Mouse (Mus musculus): Measurements from ENCODE around the gene Pxmp4. TPM values are rescaled to one million over a fixed set of nuclear protein-coding genes. Genes with fewer than 3 reads are reported as not detected.

Pxmp4 gene
- polyA plus RNA-seq, 1 experiment from 2014 or later, result 14.5 TPM

GRCm38 (mm10) chr2:154571266-154571665, 32.2 kb downstream of the Pxmp4 start:
- Histone ChIP-seq H3K27ac (ENCODE audit: low read depth, low read length) (no peak overlapping the region), H3K36me3 (ENCODE audit: control insufficient read depth, insufficient read depth, low read length) (no peaks in the 10 kb centered on the region), H3K4me1 (ENCODE audit: control insufficient read depth, insufficient read depth, low read length) (peaks cover 21% of the 10 kb centered on the region), H3K9me3 (ENCODE audit: control insufficient read depth, low read length) (no peaks in the 10 kb centered on the region), H3K4me3 (ENCODE audit: low read depth, low read length) (no peak overlapping the region), H3K4me2 (ENCODE audit: low read depth) (no peak overlapping the region), H3K27me3 (ENCODE audit: control insufficient read depth, insufficient read depth, low read length) (no peaks in the 10 kb centered on the region), H3K9ac (ENCODE audit: low read length) (no peak overlapping the region)
- DNase-seq (ENCODE audit: low spot score), result no peak
- 78% methylated on average over 4 of the region's 4 CpGs for WGBS
- ATAC-seq (ENCODE audit: insufficient read depth, low FRiP score, low TSS enrichment), result no peak

DNA sequence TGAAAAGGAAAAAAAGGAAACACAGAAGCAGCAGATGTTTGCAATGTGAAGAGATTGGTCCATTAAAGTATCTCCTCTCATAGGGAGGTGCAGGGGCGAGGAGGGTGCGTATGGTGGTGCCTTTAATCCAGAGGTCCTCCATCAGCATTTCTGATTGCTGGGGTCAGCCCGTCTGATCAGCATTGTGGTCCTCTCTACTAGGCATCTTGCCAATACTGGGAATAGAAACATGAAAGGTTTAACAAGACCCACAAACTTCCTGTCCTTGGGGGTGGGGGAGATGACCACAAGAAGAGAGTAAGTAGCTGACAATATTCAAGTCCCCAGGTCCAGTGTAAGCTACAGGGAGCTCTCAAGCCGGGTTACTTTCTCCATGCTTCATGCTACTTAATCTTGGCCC, 32.8 kb downstream of the Pxmp4 start:
- Histone ChIP-seq H3K9me3 (ENCODE audit: control insufficient read depth, low read length) (no peaks in the 10 kb centered on the region), H3K4me3 (ENCODE audit: low read depth, low read length) (no peak overlapping the region), H3K36me3 (ENCODE audit: control insufficient read depth, insufficient read depth, low read length) (no peaks in the 10 kb centered on the region), H3K27me3 (ENCODE audit: control insufficient read depth, insufficient read depth, low read length) (no peaks in the 10 kb centered on the region), H3K27ac (ENCODE audit: low read depth, low read length) (no peak overlapping the region), H3K4me1 (ENCODE audit: control insufficient read depth, insufficient read depth, low read length) (peaks cover 26% of the 10 kb centered on the region), H3K9ac (ENCODE audit: low read length) (no peak overlapping the region), H3K4me2 (ENCODE audit: low read depth) (no peak overlapping the region)
- ATAC-seq (ENCODE audit: insufficient read depth, low FRiP score, low TSS enrichment), result no peak
- DNase-seq (ENCODE audit: low spot score), result no peak
- WGBS, result 63% methylated on average over 4 of the region's 4 CpGs

GRCm38 (mm10) chr2:154569836-154570286, 33.6 kb downstream of the Pxmp4 start, which contains the start of gene E2f1:
Gene E2f1 (minus strand): TSS chr2:154569892.
- under 1% methylated on average over 30 of the region's 44 CpGs for WGBS
- no peaks in the 10 kb centered on the region for H3K27me3 ChIP-seq (ENCODE audit: control insufficient read depth, insufficient read depth, low read length)
- H3K27ac ChIP-seq (ENCODE audit: low read depth, low read length), result peak within 1 kb of the TSS; percentile 85
- no peaks in the 10 kb centered on the region for H3K9me3 ChIP-seq (ENCODE audit: control insufficient read depth, low read length)
- peak within 1 kb of the TSS; percentile 88 for H3K9ac ChIP-seq (ENCODE audit: low read length)
- peak within 1 kb of the TSS; percentile 88 for H3K4me3 ChIP-seq (ENCODE audit: low read depth, low read length)
- ATAC-seq (ENCODE audit: insufficient read depth, low FRiP score, low TSS enrichment) (peak; percentile 96), DNase-seq (ENCODE audit: low spot score) (peak; percentile 98)
- peaks cover 27% of the 10 kb centered on the region for H3K4me1 ChIP-seq (ENCODE audit: control insufficient read depth, insufficient read depth, low read length)
- peak within 1 kb of the TSS; percentile 76 for H3K4me2 ChIP-seq (ENCODE audit: low read depth)
- H3K36me3 ChIP-seq (ENCODE audit: control insufficient read depth, insufficient read depth, low read length), result no peaks in the 10 kb centered on the region

GRCm38 (mm10) chr2:154569071-154569748, 34.3 kb downstream of the Pxmp4 start:
- ATAC-seq (ENCODE audit: insufficient read depth, low FRiP score, low TSS enrichment) (peak; percentile 60), DNase-seq (ENCODE audit: low spot score) (peak; percentile 71)
- Histone ChIP-seq H3K9ac (ENCODE audit: low read length) (peak overlapping the region; percentile 88), H3K36me3 (ENCODE audit: control insufficient read depth, insufficient read depth, low read length) (no peaks in the 10 kb centered on the region), H3K4me2 (ENCODE audit: low read depth) (peak overlapping the region; percentile 76), H3K9me3 (ENCODE audit: control insufficient read depth, low read length) (no peaks in the 10 kb centered on the region), H3K27ac (ENCODE audit: low read depth, low read length) (peak overlapping the region; percentile 85), H3K4me3 (ENCODE audit: low read depth, low read length) (peak overlapping the region; percentile 88), H3K4me1 (ENCODE audit: control insufficient read depth, insufficient read depth, low read length) (peaks cover 27% of the 10 kb centered on the region), H3K27me3 (ENCODE audit: control insufficient read depth, insufficient read depth, low read length) (no peaks in the 10 kb centered on the region)
- WGBS, result 0% methylated on average over 38 of the region's 70 CpGs

DNA sequence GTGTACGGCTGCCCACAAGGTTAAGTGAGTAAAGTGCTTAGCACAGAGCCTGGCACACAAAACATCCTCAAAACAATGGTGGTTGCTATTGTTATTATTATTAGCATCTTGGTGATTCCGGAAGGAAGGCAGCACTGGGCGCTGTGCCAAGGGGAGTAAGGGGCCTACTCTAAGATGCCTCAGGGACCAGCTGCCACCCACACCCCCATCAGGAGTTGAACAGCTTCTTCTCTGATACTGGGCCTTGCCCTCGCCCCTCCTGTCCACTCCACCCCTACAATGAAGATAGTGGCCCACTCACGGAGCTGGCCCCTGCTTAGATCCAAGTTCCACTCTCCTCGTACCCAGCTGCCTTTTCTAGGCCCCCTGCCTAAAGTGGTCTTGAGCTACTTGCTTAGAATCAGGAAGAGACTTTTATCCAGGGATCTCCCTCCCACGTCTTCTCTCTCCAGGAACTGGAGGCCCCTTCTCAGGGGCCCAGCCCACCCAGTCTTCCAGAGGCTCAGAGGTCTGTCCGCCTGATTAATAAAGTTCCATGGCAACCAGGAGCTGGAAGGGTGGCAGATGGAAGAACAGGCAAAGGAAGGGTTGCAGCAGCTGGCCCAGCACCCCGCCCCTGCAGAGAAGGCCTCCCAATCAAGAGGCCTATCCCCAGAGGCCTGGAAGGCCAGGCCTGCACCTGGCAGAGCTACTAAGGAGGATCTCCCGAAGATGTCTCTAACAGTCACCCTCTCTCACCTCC, 35.0 kb downstream of the Pxmp4 start:
- Histone ChIP-seq H3K9ac (ENCODE audit: low read length) (peak overlapping the region; percentile 88), H3K36me3 (ENCODE audit: control insufficient read depth, insufficient read depth, low read length) (0 out of 2 replicates have a peak, but pooled peaks cover 2% of the 10 kb centered on the region), H3K4me3 (ENCODE audit: low read depth, low read length) (peak overlapping the region; percentile 88), H3K27me3 (ENCODE audit: control insufficient read depth, insufficient read depth, low read length) (no peaks in the 10 kb centered on the region), H3K9me3 (ENCODE audit: control insufficient read depth, low read length) (no peaks in the 10 kb centered on the region), H3K4me1 (ENCODE audit: control insufficient read depth, insufficient read depth, low read length) (peaks cover 27% of the 10 kb centered on the region), H3K27ac (ENCODE audit: low read depth, low read length) (peak overlapping the region; percentile 85), H3K4me2 (ENCODE audit: low read depth) (peak overlapping the region; percentile 76)
- WGBS, result 11% methylated on average over 10 of the region's 10 CpGs
- ATAC-seq (ENCODE audit: insufficient read depth, low FRiP score, low TSS enrichment), result peak; percentile 23
- DNase-seq (ENCODE audit: low spot score), result peak; percentile 62

GRCm38 (mm10) chr2:154567766-154568165, 35.7 kb downstream of the Pxmp4 start:
- no peak for DNase-seq (ENCODE audit: low spot score)
- Histone ChIP-seq H3K9ac (ENCODE audit: low read length) (no peak overlapping the region), H3K36me3 (ENCODE audit: control insufficient read depth, insufficient read depth, low read length) (peaks cover 7% of the 10 kb centered on the region)

GRCm38 (mm10) chr2:154566641-154567040, 36.9 kb downstream of the Pxmp4 start:
- Histone ChIP-seq H3K4me3 (ENCODE audit: low read depth, low read length) (no peak overlapping the region), H3K9me3 (ENCODE audit: control insufficient read depth, low read length) (no peaks in the 10 kb centered on the region), H3K9ac (ENCODE audit: low read length) (peak overlapping the region; percentile 5; the same call in 1 of the 2 replicates), H3K27me3 (ENCODE audit: control insufficient read depth, insufficient read depth, low read length) (no peaks in the 10 kb centered on the region), H3K4me2 (ENCODE audit: low read depth) (peak overlapping the region; percentile 76; the same call in 1 of the 2 replicates), H3K27ac (ENCODE audit: low read depth, low read length) (0 out of 2 replicates have a peak overlapping the region, but pooled peaks have one; percentile 5), H3K4me1 (ENCODE audit: control insufficient read depth, insufficient read depth, low read length) (peaks cover 27% of the 10 kb centered on the region), H3K36me3 (ENCODE audit: control insufficient read depth, insufficient read depth, low read length) (peaks cover 9% of the 10 kb centered on the region)
- ATAC-seq (ENCODE audit: insufficient read depth, low FRiP score, low TSS enrichment), result no peak
- no peak for DNase-seq (ENCODE audit: low spot score)
- WGBS, result 51% methylated on average over 8 of the region's 8 CpGs

More at GRCm38 (mm10) chr2:154567766-154568165, 35.7 kb downstream of the Pxmp4 start:
- Histone ChIP-seq H3K27ac (ENCODE audit: low read depth, low read length) (peak overlapping the region; percentile 45; the same call in 1 of the 2 replicates), H3K4me1 (ENCODE audit: control insufficient read depth, insufficient read depth, low read length) (peaks cover 27% of the 10 kb centered on the region), H3K4me3 (ENCODE audit: low read depth, low read length) (peak overlapping the region; percentile 88), H3K9me3 (ENCODE audit: control insufficient read depth, low read length) (no peaks in the 10 kb centered on the region), H3K4me2 (ENCODE audit: low read depth) (peak overlapping the region; percentile 76), H3K27me3 (ENCODE audit: control insufficient read depth, insufficient read depth, low read length) (no peaks in the 10 kb centered on the region)
- 78% methylated on average over 2 of the region's 2 CpGs for WGBS
- no peak for ATAC-seq (ENCODE audit: insufficient read depth, low FRiP score, low TSS enrichment)

- Histone ChIP-seq H3K27ac (ENCODE audit: low read depth, low read length) (no peak overlapping the region), H3K4me2 (ENCODE audit: low read depth) (no peak overlapping the region), H3K27me3 (ENCODE audit: control insufficient read depth, insufficient read depth, low read length) (no peaks in the 10 kb centered on the region), H3K4me3 (ENCODE audit: low read depth, low read length) (no peak overlapping the region), H3K4me1 (ENCODE audit: control insufficient read depth, insufficient read depth, low read length) (peaks cover 27% of the 10 kb centered on the region), H3K9me3 (ENCODE audit: control insufficient read depth, low read length) (no peaks in the 10 kb centered on the region), H3K36me3 (ENCODE audit: control insufficient read depth, insufficient read depth, low read length) (peaks cover 9% of the 10 kb centered on the region), H3K9ac (ENCODE audit: low read length) (no peak overlapping the region)
- ATAC-seq (ENCODE audit: insufficient read depth, low FRiP score, low TSS enrichment), result no peak
- WGBS, result 66% methylated on average over 3 of the region's 3 CpGs
- no peak for DNase-seq (ENCODE audit: low spot score)
Measured at GRCm38 (mm10) chr2:154565562-154565961, 37.9 kb downstream of the Pxmp4 start.

Measured in neural tube, embryonic 11.5 days (tissue).